Mouse (Mus musculus): ENCODE results near the gene Mtm1.

Gene Mtm1

GRCm38 (mm10) chrX:71210467-71210866 is at the start of gene Mtm1:
Gene Mtm1, plus strand, starts transcription at chrX:71210767.
- DNase-seq = no peak

GRCm38 (mm10) chrX:71181526-71181925 is 29.0 kb upstream of the Mtm1 start:
- DNase-seq = peak; percentile 12

GRCm38 (mm10) chrX:71183671-71184070 is 26.9 kb upstream of the Mtm1 start:
- peak; percentile 93 for DNase-seq

- DNase-seq = peak; percentile 90
Observed at GRCm38 (mm10) chrX:71186396-71186795, 24.2 kb upstream of the Mtm1 start.

- DNase-seq = no peak
Observed at GRCm38 (mm10) chrX:71204776-71205175, 5.8 kb upstream of the Mtm1 start.

GRCm38 (mm10) chrX:71205821-71206542 is 4.6 kb upstream of the Mtm1 start:
- no peak for DNase-seq

GRCm38 (mm10) chrX:71206595-71206994 is 4.0 kb upstream of the Mtm1 start:
- no peak for DNase-seq

- DNase-seq = no peak
Observed at GRCm38 (mm10) chrX:71212911-71213310, 2.3 kb downstream of the Mtm1 start.

GRCm38 (mm10) chrX:71214441-71215112 is 4.0 kb downstream of the Mtm1 start:
- DNase-seq = peak; percentile 99

GRCm38 (mm10) chrX:71215113-71215708 is 4.6 kb downstream of the Mtm1 start:
- DNase-seq = no peak

- DNase-seq = no peak
Observed at GRCm38 (mm10) chrX:71216879-71217278, 6.3 kb downstream of the Mtm1 start.

- DNase-seq = no peak
Observed at GRCm38 (mm10) chrX:71218853-71219252, 8.3 kb downstream of the Mtm1 start.

- peak; percentile 85 for DNase-seq
Observed at GRCm38 (mm10) chrX:71220896-71221295, 10.3 kb downstream of the Mtm1 start.

GRCm38 (mm10) chrX:71222648-71223408 is 12.3 kb downstream of the Mtm1 start:
- no peak for DNase-seq

GRCm38 (mm10) chrX:71226881-71227280 is 16.3 kb downstream of the Mtm1 start:
- DNase-seq = no peak

- DNase-seq = no peak
Observed at GRCm38 (mm10) chrX:71228200-71228599, 17.6 kb downstream of the Mtm1 start.

- DNase-seq = no peak
Observed at GRCm38 (mm10) chrX:71230847-71231246, 20.3 kb downstream of the Mtm1 start.

- DNase-seq = no peak
Observed at GRCm38 (mm10) chrX:71256422-71256821, 45.9 kb downstream of the Mtm1 start.

- DNase-seq = no peak
Observed at GRCm38 (mm10) chrX:71260857-71261256, 50.3 kb downstream of the Mtm1 start.

- no peak for DNase-seq
Observed at GRCm38 (mm10) chrX:71264316-71264715, 53.7 kb downstream of the Mtm1 start.

- no peak for DNase-seq
Observed at GRCm38 (mm10) chrX:71268972-71269371, 58.4 kb downstream of the Mtm1 start.

GRCm38 (mm10) chrX:71274150-71274549 is 63.6 kb downstream of the Mtm1 start:
- no peak for DNase-seq

- DNase-seq = no peak
Observed at GRCm38 (mm10) chrX:71285473-71285872, 74.9 kb downstream of the Mtm1 start.
